Mouse (Mus musculus) hindbrain, embryonic 14.5 days (tissue): ENCODE results near the gene Crkl. TPM values are rescaled to one million over a fixed set of nuclear protein-coding genes. Genes with fewer than 3 reads are reported as not detected.

Experiments used
- ATAC-seq: fragments of 200-750 bp; cut with Nextera tagmentation; 2 replicates; pipeline ENCODE4 v1.8.0; 2017; ENCODE audit warnings: moderate number of reproducible peaks, mild to moderate bottlenecking, moderate TSS enrichment, moderate library complexity; ENCODE audit not compliant: low FRiP score
- DNase-seq: peaks from one replicate; pipeline ENCODE4 v3.0.0-alpha.2; 2015; ENCODE audit warnings: low spot score
- H3K27ac ChIP-seq: fragments of 300-500 bp; sonication (generic); 2 replicates; pipeline ENCODE4 v1.5.1; 2014; ENCODE audit warnings: mild to moderate bottlenecking, moderate library complexity
- H3K27me3 ChIP-seq: fragments of 300-500 bp; sonication (generic); 2 replicates; pipeline ENCODE4 v1.6.1; 2014; ENCODE audit warnings: mild to moderate bottlenecking, low read length, mixed read lengths; ENCODE audit not compliant: control insufficient read depth, insufficient read depth
- H3K36me3 ChIP-seq: fragments of 300-500 bp; sonication (generic); replicated peaks from 2 replicates; pipeline ENCODE4 v1.6.1; 2014; ENCODE audit not compliant: control insufficient read depth, insufficient read depth
- H3K4me1 ChIP-seq: fragments of 300-500 bp; sonication (generic); replicated peaks from 2 replicates; pipeline ENCODE4 v1.6.1; 2014; ENCODE audit warnings: antibody characterized with exemption, low read length, mixed read lengths; ENCODE audit not compliant: control insufficient read depth, insufficient read depth
- H3K4me2 ChIP-seq: fragments of 300-500 bp; sonication (generic); replicated peaks from 2 replicates; pipeline ENCODE4 v1.6.1; 2014; ENCODE audit warnings: mild to moderate bottlenecking, moderate library complexity
- H3K4me3 ChIP-seq: fragments of 300-500 bp; sonication (generic); replicated peaks from 2 replicates; pipeline ENCODE4 v1.5.1; 2014; ENCODE audit warnings: mild to moderate bottlenecking, low read length
- H3K9ac ChIP-seq: fragments of 300-500 bp; sonication (generic); 2 replicates; pipeline ENCODE4 v1.6.1; 2014
- H3K9me3 ChIP-seq: fragments of 300-500 bp; sonication (generic); 2 replicates; pipeline ENCODE4 v1.6.1; 2016; ENCODE audit warnings: low read length; ENCODE audit not compliant: control insufficient read depth
- WGBS: fragments of 180-500 bp; shearing (Covaris S2); extraction: QIAGEN DNeasy Blood & Tissue Kit; methylation state at CpG from one replicate; pipeline ENCODE4 v1.1.7; 2014; 5-methylcytosine and 5-hydroxymethylcytosine counted together
- polyA plus RNA-seq: library from polyadenylated mRNA; unstranded; fragments of >200 nt; fragmentation: Nextera tagmentation; extraction: Ambion mirVana; gene quantifications from 2 replicates; pipeline ENCODE4 v1.2.1, GENCODE M21; 2014

Gene Crkl
- polyA plus RNA-seq, 1 experiment from 2014 or later = 65.0 TPM

GRCm38 (mm10) chr16:17475326-17475725 is 23.5 kb downstream of the Crkl start:
- DNase-seq (no peak), ATAC-seq (no peak)
- H3K4me3 ChIP-seq = no peak overlapping the region
- H3K4me2 ChIP-seq = no peak overlapping the region
- no peak overlapping the region for H3K27ac ChIP-seq
- 94% methylated on average over 4 of the region's 4 CpGs for WGBS
- H3K4me1 ChIP-seq = no peaks in the 10 kb centered on the region
- no peak overlapping the region for H3K9ac ChIP-seq
- H3K36me3 ChIP-seq = peaks cover 27% of the 10 kb centered on the region
- no peaks in the 10 kb centered on the region for H3K27me3 ChIP-seq
- H3K9me3 ChIP-seq = no peaks in the 10 kb centered on the region

- no peaks in the 10 kb centered on the region for H3K9me3 ChIP-seq
- no peak overlapping the region for H3K27ac ChIP-seq
- H3K27me3 ChIP-seq = no peaks in the 10 kb centered on the region
- no peaks in the 10 kb centered on the region for H3K4me1 ChIP-seq
- no peak overlapping the region for H3K9ac ChIP-seq
- peaks cover 14% of the 10 kb centered on the region for H3K36me3 ChIP-seq
- WGBS = 81% methylated on average over 4 of the region's 4 CpGs
- H3K4me3 ChIP-seq = no peak overlapping the region
- no peak overlapping the region for H3K4me2 ChIP-seq
- DNase-seq (no peak), ATAC-seq (no peak)
Observed at GRCm38 (mm10) chr16:17478331-17478943, 26.6 kb downstream of the Crkl start.

GRCm38 (mm10) chr16:17481465-17481864 is 29.7 kb downstream of the Crkl start:
- Histone ChIP-seq H3K36me3 (peaks cover 44% of the 10 kb centered on the region), H3K27ac (no peak overlapping the region), H3K4me2 (no peak overlapping the region), H3K27me3 (no peaks in the 10 kb centered on the region), H3K4me3 (no peak overlapping the region), H3K4me1 (no peaks in the 10 kb centered on the region), H3K9me3 (no peaks in the 10 kb centered on the region), H3K9ac (no peak overlapping the region)
- 97% methylated on average over 2 of the region's 2 CpGs for WGBS
- DNase-seq = no peak
- no peak for ATAC-seq

GRCm38 (mm10) chr16:17486505-17486904 is 34.7 kb downstream of the Crkl start:
- Histone ChIP-seq H3K9ac (no peak overlapping the region), H3K4me1 (0 out of 2 replicates have a peak, but pooled peaks cover 6% of the 10 kb centered on the region), H3K4me2 (no peak overlapping the region), H3K9me3 (no peaks in the 10 kb centered on the region), H3K4me3 (no peak overlapping the region), H3K27ac (no peak overlapping the region), H3K36me3 (peaks cover 50% of the 10 kb centered on the region), H3K27me3 (peaks cover 5% of the 10 kb centered on the region; the same call in 1 of the 2 replicates)
- no peak for ATAC-seq
- peak; percentile 52 for DNase-seq
- 45% methylated on average over 3 of the region's 3 CpGs for whole genome bisulfite sequencing

GRCm38 (mm10) chr16:17488478-17489468 is 37.0 kb downstream of the Crkl start:
- Histone ChIP-seq H3K27me3 (peaks cover 5% of the 10 kb centered on the region; the same call in 1 of the 2 replicates), H3K4me2 (peak overlapping the region; percentile 90), H3K36me3 (peaks cover 42% of the 10 kb centered on the region), H3K9me3 (no peaks in the 10 kb centered on the region), H3K4me3 (peak overlapping the region; percentile 40), H3K4me1 (0 out of 2 replicates have a peak, but pooled peaks cover 6% of the 10 kb centered on the region), H3K9ac (peak overlapping the region; percentile 66; the same call in 1 of the 2 replicates), H3K27ac (no peak overlapping the region)
- DNase-seq = no peak
- 45% methylated on average over 14 of the region's 14 CpGs for WGBS
- no peak for ATAC-seq

GRCm38 (mm10) chr16:17489469-17490111 is 37.8 kb downstream of the Crkl start, which contains the start of gene Aifm3:
TSS of gene Aifm3 (plus strand) at chr16:17489611.
- H3K27me3 ChIP-seq = peaks cover 5% of the 10 kb centered on the region; the same call in 1 of the 2 replicates
- 0 out of 2 replicates have a peak, but pooled peaks cover 6% of the 10 kb centered on the region for H3K4me1 ChIP-seq
- no peak within 1 kb of the TSS for H3K27ac ChIP-seq
- peak within 1 kb of the TSS; percentile 90 for H3K4me2 ChIP-seq
- peaks cover 34% of the 10 kb centered on the region for H3K36me3 ChIP-seq
- peak within 1 kb of the TSS; percentile 66 for H3K9ac ChIP-seq
- peak; percentile 75; the same call in 1 of the 2 replicates for ATAC-seq
- H3K9me3 ChIP-seq = no peaks in the 10 kb centered on the region
- H3K4me3 ChIP-seq = peak within 1 kb of the TSS; percentile 40
- 1% methylated on average over 47 of the region's 47 CpGs for WGBS
- DNase-seq = no peak

GRCm38 (mm10) chr16:17491154-17491553 is 39.4 kb downstream of the Crkl start:
- peaks cover 5% of the 10 kb centered on the region; the same call in 1 of the 2 replicates for H3K27me3 ChIP-seq
- no peak overlapping the region for H3K27ac ChIP-seq
- H3K9me3 ChIP-seq = no peaks in the 10 kb centered on the region
- DNase-seq (no peak), ATAC-seq (no peak)
- H3K36me3 ChIP-seq = peaks cover 18% of the 10 kb centered on the region
- H3K4me1 ChIP-seq = 0 out of 2 replicates have a peak, but pooled peaks cover 6% of the 10 kb centered on the region
- no peak overlapping the region for H3K4me3 ChIP-seq
- WGBS = 84% methylated on average over 4 of the region's 5 CpGs
- H3K4me2 ChIP-seq = no peak overlapping the region
- H3K9ac ChIP-seq = no peak overlapping the region

- Histone ChIP-seq H3K4me3 (no peak overlapping the region), H3K27ac (no peak overlapping the region), H3K9ac (no peak overlapping the region), H3K36me3 (peaks cover 10% of the 10 kb centered on the region), H3K4me1 (0 out of 2 replicates have a peak, but pooled peaks cover 11% of the 10 kb centered on the region), H3K4me2 (no peak overlapping the region), H3K27me3 (peaks cover 5% of the 10 kb centered on the region; the same call in 1 of the 2 replicates), H3K9me3 (no peaks in the 10 kb centered on the region)
- 76% methylated on average over 5 of the region's 5 CpGs for WGBS
- no peak for DNase-seq
- no peak for ATAC-seq
Observed at GRCm38 (mm10) chr16:17491896-17492561, 40.2 kb downstream of the Crkl start.
